Comparison of ENCODE assay signal across 8 mouse cellular contexts in the genomic region with DNA sequence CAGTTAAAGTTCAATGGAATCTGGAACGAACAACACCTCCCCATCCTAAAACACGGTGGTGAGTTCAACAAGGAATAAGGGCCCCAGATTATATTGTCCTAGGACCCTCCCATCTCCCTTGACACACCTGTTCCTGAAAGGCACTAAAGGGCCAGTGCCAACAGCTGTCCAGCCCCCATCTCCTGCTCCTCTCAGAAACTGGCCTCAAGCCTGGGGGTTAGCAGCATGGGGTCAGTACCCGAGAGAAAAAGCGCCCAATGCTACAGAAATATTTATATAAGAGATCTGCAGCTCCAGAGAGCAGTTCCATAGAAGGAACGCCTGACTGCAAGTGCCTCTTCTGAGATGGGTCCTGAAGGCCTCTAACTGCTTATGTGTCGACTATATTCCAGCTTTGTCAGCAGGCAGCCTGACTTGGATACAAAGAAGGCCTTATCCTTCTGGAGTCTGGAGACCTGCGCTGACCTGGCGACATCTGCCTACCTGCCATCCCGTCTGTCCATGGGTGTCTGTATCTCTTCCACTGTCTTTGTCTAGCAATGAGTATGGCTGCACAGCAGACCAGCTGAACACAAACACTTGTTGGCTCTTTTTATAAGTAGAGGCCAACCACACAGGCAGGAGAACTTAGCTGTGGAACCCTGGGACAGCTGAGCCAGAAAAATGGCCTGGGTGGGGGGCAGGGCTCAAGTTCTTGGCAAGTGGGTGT. TPM values are rescaled to one million over a fixed set of nuclear protein-coding genes. Genes with fewer than 3 reads are reported as not detected.
DNase-seq lines count a peak whose midpoint lies in the region; ATAC-seq and TF ChIP-seq lines count a peak whose summit lies in the region.
"Had no signal": no experiment of that assay in that cellular context is flagged by ENCODE, and none has a peak within 500 bp of the region (broad histone marks: within the 10 kb centered on the region; RNA-seq: fewer than 3 reads in every experiment).

No protein-coding gene starts in this region.

- peak overlapping the region; percentile 87; the same call in 1 of the 2 replicates for H3K4me2 ChIP-seq in kidney, embryonic 14.5 days (replicated peaks; ENCODE audit: low read depth, low read length)
- no peak overlapping the region for H3K4me2 ChIP-seq in heart, postnatal 0 days (ENCODE audit: low read depth, low read length)
- peak overlapping the region; percentile 88 for H3K4me2 ChIP-seq in midbrain, embryonic 14.5 days (ENCODE audit: low read length)

- no peak for DNase-seq in kidney, adult 2 months
- DNase-seq in heart, postnatal 0 days (ENCODE audit: low spot score), result no peak
- no peak for DNase-seq in midbrain, embryonic 14.5 days
- no peak for DNase-seq in spleen, adult 18-20 months

- H3K27ac ChIP-seq in kidney, embryonic 14.5 days (ENCODE audit: low read depth, low read length), result no peak overlapping the region
- no peak overlapping the region for H3K27ac ChIP-seq in kidney, adult 2 months (ENCODE audit: insufficient read depth, low read depth, low read length)
- peak overlapping the region; percentile 96 for H3K27ac ChIP-seq in brown adipose tissue, adult 24 weeks (replicated peaks; ENCODE audit: low read depth, low read length)
- H3K27ac ChIP-seq in heart, postnatal 0 days (ENCODE audit: low read depth), result peak overlapping the region; percentile 80; the same call in 1 of the 2 replicates
- H3K27ac ChIP-seq in midbrain, embryonic 14.5 days (replicated peaks; ENCODE audit: low read depth, low read length), result no peak overlapping the region

- no peaks in the 10 kb centered on the region for H3K9me3 ChIP-seq in kidney, embryonic 14.5 days (ENCODE audit: control insufficient read depth, low read length)
- no peaks in the 10 kb centered on the region for H3K9me3 ChIP-seq in heart, postnatal 0 days (replicated peaks; ENCODE audit: control insufficient read depth, low read length)
- no peaks in the 10 kb centered on the region for H3K9me3 ChIP-seq in midbrain, embryonic 14.5 days (ENCODE audit: control insufficient read depth, low read length)

- ATAC-seq in kidney, embryonic 14.5 days (ENCODE audit: low FRiP score, low TSS enrichment), result no peak
- ATAC-seq in heart, postnatal 0 days (ENCODE audit: insufficient read depth, low read depth), result no peak
- no peak for ATAC-seq in midbrain, embryonic 14.5 days (ENCODE audit: low FRiP score, low TSS enrichment)
- ATAC-seq in cerebellum, adult (ENCODE audit: insufficient number of reproducible peaks, low FRiP score, low TSS enrichment), result no peak
- ATAC-seq: Patski had no signal

- no peak for TF ChIP-seq POLR2A in kidney, adult 2 months (IDR thresholded peaks at IDR 0.05; ENCODE audit: low read depth, low read length)

- no peak overlapping the region for H3K4me3 ChIP-seq in kidney, embryonic 14.5 days (ENCODE audit: low read length)
- H3K4me3 ChIP-seq in kidney, adult 2 months (ENCODE audit: insufficient read depth, low read depth, low read length), result no peak overlapping the region
- 0 out of 2 replicates have a peak overlapping the region, but pooled peaks have one; percentile 86 for H3K4me3 ChIP-seq in brown adipose tissue, adult 24 weeks (ENCODE audit: insufficient read depth, low read depth, low read length)
- H3K4me3 ChIP-seq in heart, postnatal 0 days (ENCODE audit: low read depth, low read length), result no peak overlapping the region; the same call in 1 of the 2 replicates
- 0 out of 2 replicates have a peak overlapping the region, but pooled peaks have one; percentile 53 for H3K4me3 ChIP-seq in midbrain, embryonic 14.5 days (replicated peaks; ENCODE audit: low read depth, low read length)

- H3K27me3 ChIP-seq in kidney, embryonic 14.5 days (ENCODE audit: control insufficient read depth, insufficient read depth, low read length), result no peaks in the 10 kb centered on the region
- no peaks in the 10 kb centered on the region for H3K27me3 ChIP-seq in kidney, adult 2 months (replicated peaks; ENCODE audit: control insufficient read depth, insufficient read depth, low read length)
- H3K27me3 ChIP-seq in heart, postnatal 0 days (ENCODE audit: control insufficient read depth, insufficient read depth, low read length), result 0 out of 2 replicates have a peak, but pooled peaks cover 4% of the 10 kb centered on the region
- peaks cover 9% of the 10 kb centered on the region; the same call in 1 of the 2 replicates for H3K27me3 ChIP-seq in midbrain, embryonic 14.5 days (ENCODE audit: control insufficient read depth, insufficient read depth, low read length)
- H3K27me3 ChIP-seq: Patski had no signal

- 67% methylated on average over 9 of the region's 9 CpGs for WGBS in kidney, embryonic 14.5 days
- 86% methylated on average over 9 of the region's 9 CpGs for WGBS in kidney, adult 2 months
- 74% methylated on average over 9 of the region's 9 CpGs for WGBS in heart, postnatal 0 days
- 68% methylated on average over 9 of the region's 9 CpGs for WGBS in midbrain, embryonic 14.5 days

- peaks cover 61% of the 10 kb centered on the region for H3K4me1 ChIP-seq in kidney, embryonic 14.5 days (ENCODE audit: control insufficient read depth, insufficient read depth, low read length)
- peaks cover 27% of the 10 kb centered on the region for H3K4me1 ChIP-seq in kidney, adult 2 months (ENCODE audit: control insufficient read depth, insufficient read depth, low read length)
- peaks cover 36% of the 10 kb centered on the region for H3K4me1 ChIP-seq in brown adipose tissue, adult 24 weeks (ENCODE audit: control insufficient read depth, insufficient read depth, insufficient read length, low read length)
- peaks cover 27% of the 10 kb centered on the region for H3K4me1 ChIP-seq in heart, postnatal 0 days (ENCODE audit: control insufficient read depth, insufficient read depth)
- peaks cover 48% of the 10 kb centered on the region for H3K4me1 ChIP-seq in midbrain, embryonic 14.5 days (ENCODE audit: control insufficient read depth, insufficient read depth, low read length)

- no peak overlapping the region for H3K9ac ChIP-seq in kidney, embryonic 14.5 days (ENCODE audit: low read depth, low read length)
- H3K9ac ChIP-seq in heart, postnatal 0 days (replicated peaks; ENCODE audit: low read depth, low read length), result no peak overlapping the region
- no peak overlapping the region for H3K9ac ChIP-seq in midbrain, embryonic 14.5 days (replicated peaks; ENCODE audit: low read length)

- no peak for TF ChIP-seq CTCF in kidney, adult 2 months (conservative IDR thresholded peaks at IDR 0.05; ENCODE audit: insufficient read depth, insufficient read length, low read depth, low read length)
- no peak for TF ChIP-seq CTCF in heart, postnatal 0 days (IDR thresholded peaks at IDR 0.05; ENCODE audit: low read depth)

- peaks cover 2% of the 10 kb centered on the region; the same call in 1 of the 2 replicates for H3K36me3 ChIP-seq in kidney, embryonic 14.5 days (ENCODE audit: control insufficient read depth, insufficient read depth, low read length)
- H3K36me3 ChIP-seq in kidney, adult 2 months (ENCODE audit: control insufficient read depth, insufficient read depth, low read length), result no peaks in the 10 kb centered on the region
- H3K36me3 ChIP-seq in heart, postnatal 0 days (replicated peaks; ENCODE audit: control insufficient read depth, insufficient read depth, low read length), result no peaks in the 10 kb centered on the region
- H3K36me3 ChIP-seq in midbrain, embryonic 14.5 days (ENCODE audit: control insufficient read depth, insufficient read depth, low read length), result no peaks in the 10 kb centered on the region

- TF ChIP-seq EP300 in heart, postnatal 0 days (IDR thresholded peaks at IDR 0.05; ENCODE audit: low read depth), result no peak

RNA-seq across cellular contexts. Expression of a gene that starts 11.5 kb away (rescaled TPM):
- 33.4 and 45.1 TPM in 2 replicates for polyA plus RNA-seq in kidney, embryonic 14.5 days (2014; fragmentation: Nextera tagmentation; extraction: Ambion mirVana)
- 16.1 and 17.7 TPM in 2 replicates for polyA plus RNA-seq in kidney, adult 2 months (2012; rRNA removed)
- polyA plus RNA-seq in brown adipose tissue, adult 24 weeks (2012; ENCODE audit: insufficient read depth, insufficient read length, missing spikeins), result 5.6 and 8.9 TPM in 2 replicates
- total RNA-seq in heart, postnatal 0 days (2014; rRNA removed; ENCODE audit: low replicate concordance), result 54.0 and 63.3 TPM in 2 replicates
- polyA plus RNA-seq in heart, postnatal 0 days (2015; fragmentation: Nextera tagmentation; extraction: Ambion mirVana), result 4.9 and 5.7 TPM in 2 replicates
- 22.0 and 33.9 TPM in 2 replicates for polyA plus RNA-seq in midbrain, embryonic 14.5 days (2014; fragmentation: Nextera tagmentation; extraction: Ambion mirVana)

RNA-seq across cellular contexts. Expression of a gene that starts 59.9 kb away (rescaled TPM):
- polyA plus RNA-seq in kidney, embryonic 14.5 days (2014; fragmentation: Nextera tagmentation; extraction: Ambion mirVana), result 18.9 and 43.9 TPM in 2 replicates
- 71.1 and 87.5 TPM in 2 replicates for polyA plus RNA-seq in kidney, adult 2 months (2012; rRNA removed)
- polyA plus RNA-seq in brown adipose tissue, adult 24 weeks (2012; ENCODE audit: insufficient read depth, insufficient read length, missing spikeins), result 21.0 and 21.6 TPM in 2 replicates
- total RNA-seq in heart, postnatal 0 days (2014; rRNA removed; ENCODE audit: low replicate concordance), result 48.3 and 49.0 TPM in 2 replicates
- polyA plus RNA-seq in heart, postnatal 0 days (2015; fragmentation: Nextera tagmentation; extraction: Ambion mirVana), result 7.1 and 7.5 TPM in 2 replicates
- polyA plus RNA-seq in midbrain, embryonic 14.5 days (2014; fragmentation: Nextera tagmentation; extraction: Ambion mirVana), result 24.3 and 32.4 TPM in 2 replicates

Comparison
In these comparisons a context has a peak if more than half of its experiments do, and no peak if none do; other contexts are left out.
1. H3K27ac ChIP-seq: peak in brown adipose tissue, adult 24 weeks (single experiment) and heart, postnatal 0 days (single experiment); none in kidney, embryonic 14.5 days (single experiment), kidney, adult 2 months (single experiment) and midbrain, embryonic 14.5 days (single experiment).
2. H3K4me3 ChIP-seq: peak in brown adipose tissue, adult 24 weeks (single experiment) and midbrain, embryonic 14.5 days (single experiment); none in kidney, embryonic 14.5 days (single experiment), kidney, adult 2 months (single experiment) and heart, postnatal 0 days (single experiment).